Mouse (Mus musculus): ENCODE data around the gene Rab8a.

DNA sequence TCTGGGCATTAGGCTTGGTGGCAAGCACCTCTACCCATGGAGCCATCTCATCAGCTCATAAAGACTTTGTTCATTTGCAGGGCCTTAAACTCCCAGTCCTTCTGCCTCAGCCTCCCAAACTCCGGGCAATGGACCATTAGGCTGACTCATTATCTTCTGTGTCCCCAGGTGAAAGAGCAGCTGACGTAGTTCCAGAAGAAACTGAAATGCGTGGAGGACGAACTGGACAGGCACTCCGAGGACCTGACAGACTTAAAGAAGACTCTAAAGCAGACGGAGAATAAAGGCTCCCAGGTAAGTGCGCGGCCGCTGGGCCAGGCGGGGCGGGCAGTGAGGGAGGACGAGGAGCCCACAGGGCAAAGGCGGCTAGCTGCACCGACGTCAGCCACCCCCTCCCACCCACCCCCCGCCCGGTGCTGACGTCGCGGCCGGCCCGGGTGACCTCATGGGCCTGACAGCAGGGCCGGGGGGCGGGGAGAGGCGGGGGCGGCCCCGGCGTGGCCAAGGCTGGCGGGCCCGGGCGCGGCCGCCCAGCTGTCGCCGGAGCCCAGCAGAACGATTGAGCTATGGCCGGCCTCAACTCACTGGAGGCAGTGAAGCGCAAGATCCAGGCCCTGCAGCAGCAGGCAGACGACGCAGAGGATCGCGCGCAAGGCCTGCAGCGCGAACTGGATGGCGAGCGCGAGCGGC lies 26.1 kb upstream of the Rab8a start, which contains the start of gene Tpm4:
- TF ChIP-seq CTCF (IDR thresholded peaks at IDR 0.05; ENCODE audit: low read depth) (no peak), EP300 (optimal IDR thresholded peaks at IDR 0.05) (no peak)
